Mouse (Mus musculus): Measurements from ENCODE around the gene Atf6b.

Atf6b gene

GRCm38 (mm10) chr17:34692906-34693305 is 46.0 kb downstream of the Atf6b start:
- no peak for DNase-seq (ENCODE audit: low read depth, low spot score)

- DNase-seq (ENCODE audit: low read depth, low spot score): no peak
Measured at GRCm38 (mm10) chr17:34699575-34700408, 52.8 kb downstream of the Atf6b start.

DNA sequence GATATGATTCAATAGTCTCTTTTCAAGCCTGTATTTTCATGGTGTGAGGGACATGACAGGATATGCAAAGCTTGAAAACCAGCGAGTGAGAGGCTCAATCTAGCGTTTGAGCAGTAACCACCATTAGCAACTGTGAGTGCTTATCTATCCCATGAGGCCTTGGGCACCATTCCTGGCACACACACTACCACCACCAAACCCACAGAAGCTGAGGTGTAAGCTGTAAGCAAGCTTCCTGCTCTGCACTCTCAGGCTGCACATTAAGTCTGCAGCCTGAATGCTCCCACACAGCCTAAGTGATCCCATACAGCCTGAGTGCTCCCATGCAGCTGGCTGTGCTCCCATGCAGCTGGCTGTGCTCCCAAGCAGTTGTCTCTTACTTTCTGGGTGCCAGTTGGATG is 53.7 kb downstream of the Atf6b start:
- DNase-seq (ENCODE audit: low read depth, low spot score): no peak

All from R1 (cell line).